18 mouse cellular contexts compared by ENCODE assay signal in genomic region chr15:40134152-40134792, GRCm38 (mm10). TPM values are rescaled to one million over a fixed set of nuclear protein-coding genes. Genes with fewer than 3 reads are reported as not detected.
DNase-seq lines count a peak whose midpoint lies in the region; ATAC-seq and TF ChIP-seq lines count a peak whose summit lies in the region.
"Had no signal": no experiment of that assay in that cellular context is flagged by ENCODE, and none has a peak within 500 bp of the region (broad histone marks: within the 10 kb centered on the region; RNA-seq: fewer than 3 reads in every experiment).

9330182O14Rik (plus strand) TSS chr15:40134365.

- no peak within 1 kb of the TSS for H3K9ac ChIP-seq in ES-E14 (ENCODE audit: insufficient read depth, low read depth, low read length, poor library complexity, severe bottlenecking)
- H3K9ac ChIP-seq: embryonic facial prominence, embryonic 13.5 days; forebrain, embryonic 15.5 days; lung, embryonic 14.5 days; stomach, embryonic 15.5 days had no signal

- H3K9me3 ChIP-seq in ES-E14 (ENCODE audit: control insufficient read depth, insufficient read depth, low read depth, low read length), result no peaks in the 10 kb centered on the region
- H3K9me3 ChIP-seq: embryonic facial prominence, embryonic 13.5 days; forebrain, embryonic 15.5 days; hindbrain, embryonic 10.5 days; stomach, embryonic 15.5 days had no signal

- no peak for ATAC-seq in CD4-positive, CD25-positive, alpha-beta regulatory T cell, adult 4 months
- ATAC-seq in hematopoietic stem cell, adult 5-6 weeks (replicated peaks in 1 of 2; ENCODE audit: insufficient read depth in 1 of 2, low FRiP score in 2 of 2, low TSS enrichment in 1 of 2, low read depth in 1 of 2, poor library complexity in 2 of 2, severe bottlenecking in 2 of 2), result peak; percentile 28 to 59; a peak in 3 of 4 replicates
- ATAC-seq: forebrain, embryonic 15.5 days had no signal

- 0 out of 4 replicates have a peak, but pooled peaks cover 0 to 1% of the 10 kb centered on the region in 2 experiments for H3K4me1 ChIP-seq in ES-E14 (ENCODE audit: control insufficient read depth in 2 of 2, insufficient read depth in 2 of 2, low read length in 2 of 2, poor library complexity in 1 of 2)
- H3K4me1 ChIP-seq: forebrain, embryonic 15.5 days; hindbrain, embryonic 10.5 days; stomach, embryonic 15.5 days had no signal

- in situ Hi-C loops in ES-E14 (cut with MboI; ENCODE audit: low sequenced_read_pairs in 2 of 2, unreplicated experiment in 2 of 2), result loop anchor here (5.0 to 10.0 kb wide), 2 partner anchors 269 to 272 kb away; no protein-coding TSS in a partner anchor

- no peak within 1 kb of the TSS for H3K4me3 ChIP-seq in ES-E14 (ENCODE audit: insufficient read depth in 1 of 2, low read depth in 1 of 2, low read length in 2 of 2, poor library complexity in 1 of 2, severe bottlenecking in 1 of 2)
- H3K4me3 ChIP-seq: embryonic facial prominence, embryonic 13.5 days; forebrain, embryonic 15.5 days; hindbrain, embryonic 10.5 days; stomach, embryonic 15.5 days had no signal

- H3K36me3 ChIP-seq in ES-E14 (ENCODE audit: control insufficient read depth, insufficient read depth, low read length, poor library complexity, severe bottlenecking), result no peaks in the 10 kb centered on the region
- H3K36me3 ChIP-seq: embryonic facial prominence, embryonic 13.5 days; forebrain, embryonic 15.5 days; hindbrain, embryonic 10.5 days; stomach, embryonic 15.5 days had no signal

- no peak within 1 kb of the TSS for H3K27ac ChIP-seq in ES-E14 (ENCODE audit: insufficient read depth, low read depth, low read length, poor library complexity, severe bottlenecking)
- H3K27ac ChIP-seq: embryonic facial prominence, embryonic 13.5 days; forebrain, embryonic 15.5 days; hindbrain, embryonic 10.5 days; stomach, embryonic 15.5 days had no signal

- DNase-seq in CD4-positive, CD25-positive, alpha-beta regulatory T cell, adult 2 months (ENCODE audit: low read depth, low spot score), result peak; percentile 18
- peak; percentile 17 for DNase-seq in kidney, postnatal 10 days
- DNase-seq in kidney, adult 18-20 months, result no peak
- no peak for DNase-seq in ES-E14 (ENCODE audit: low read depth, low spot score)
- DNase-seq in cerebellum, adult 9-11 months, result no peak
- DNase-seq in layer of hippocampus, adult 9-10 months (ENCODE audit: low spot score), result no peak
- DNase-seq: cerebellum, adult 11-12 months; left cerebral cortex, postnatal 4 days; lung, embryonic 14.5 days; right cerebral cortex, postnatal 4 days had no signal

TF ChIP-seq in ES-E14, 5 proteins besides CTCF, POLR2A, EP300 and RAD21:
- TF ChIP-seq CHD2 (IDR thresholded peaks at IDR 0.05; ENCODE audit: low read depth, low read length), result no peak
- TF ChIP-seq ZNF384 (IDR thresholded peaks at IDR 0.05; ENCODE audit: low read depth, low read length), result peak; percentile 98
TF ChIP-seq in ES-E14: peak in this region for 1.

RNA-seq across cellular contexts. Expression of gene 9330182O14Rik, which starts in this region (rescaled TPM):
- polyA plus RNA-seq in CD4-positive, CD25-positive, alpha-beta regulatory T cell, adult 4 months (2017; shearing (Covaris generic)), result not detected
- total RNA-seq in ES-E14 (2012; rRNA removed), result not detected in 2 replicates
- 0.94 TPM in 1 of 2 replicates, not detected in the other for total RNA-seq in hematopoietic stem cell, adult 5-6 weeks (2017)
- total RNA-seq: heart, adult 8-10 months; layer of hippocampus, adult 8-10 months; left cerebral cortex, postnatal 4 days had no signal
- polyA plus RNA-seq: embryonic facial prominence, embryonic 13.5 days; forebrain, embryonic 15.5 days; hindbrain, embryonic 10.5 days; lung, embryonic 14.5 days; stomach, embryonic 15.5 days had no signal

Comparison
In these comparisons a context has a peak if more than half of its experiments do, and no peak if none do; other contexts are left out.
1. DNase-seq: peak in CD4-positive, CD25-positive, alpha-beta regulatory T cell, adult 2 months (single experiment) and kidney, postnatal 10 days (single experiment); none in kidney, adult 18-20 months (single experiment), ES-E14 (single experiment), cerebellum, adult 9-11 months (single experiment) and layer of hippocampus, adult 9-10 months (single experiment).
2. Peak in ATAC-seq in hematopoietic stem cell, adult 5-6 weeks; RNA of the gene not detected or under 1 TPM.